Mouse (Mus musculus) brain, embryonic 18.5 days (tissue): ENCODE results near the gene Gngt2.
A peak's percentile ranks its signal among the peaks of the same experiment; 100 is the strongest.
"Not testable (repeated sequence)": the region's sequence is repeated elsewhere in the genome, so short reads cannot be mapped to it uniquely, and the experiment has no call there.

Experiments
- DNase-seq: peaks from one replicate; pipeline ENCODE4 v3.0.0-alpha.2; 2012; ENCODE audit warnings: low read depth, low spot score

Gngt2 gene

DNA sequence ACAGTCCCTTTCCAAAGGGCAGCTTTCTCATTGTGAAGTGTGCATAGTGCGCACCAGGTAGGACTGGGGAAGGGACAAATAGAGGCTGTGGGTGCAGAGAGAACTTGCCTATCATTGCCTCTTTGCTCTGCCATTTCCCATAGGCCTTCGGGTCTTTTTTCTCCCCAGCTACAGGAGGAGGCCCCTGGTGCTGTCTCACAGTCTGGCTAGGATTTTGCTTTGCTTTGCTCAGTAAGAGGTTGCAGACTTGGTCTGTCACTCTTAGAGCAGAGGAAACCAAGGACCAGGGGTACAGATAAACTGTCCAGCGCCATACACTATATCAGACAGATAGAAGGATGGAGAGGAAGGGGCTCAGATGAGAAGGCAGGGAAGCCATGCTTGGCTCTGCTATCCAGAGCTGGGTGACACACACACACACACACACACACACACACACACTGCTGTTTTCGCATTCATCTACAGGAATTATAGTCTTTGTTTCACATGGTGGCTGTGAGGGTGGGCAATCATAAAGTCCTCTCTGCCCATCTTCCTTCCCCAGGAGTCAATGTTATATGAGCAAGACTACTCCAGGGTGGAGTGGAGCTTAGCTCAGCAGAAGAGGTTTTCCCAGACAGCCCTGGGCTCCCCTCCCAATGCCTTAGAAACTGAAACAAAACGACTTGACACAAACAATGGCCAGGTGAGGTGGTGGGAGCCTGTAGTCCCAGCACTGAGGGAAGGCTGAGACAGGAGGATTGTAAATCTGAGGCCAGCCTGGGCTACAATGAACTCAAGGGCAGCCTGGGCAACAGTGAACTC lies 3.9 kb downstream of the Gngt2 start:
- DNase-seq: no peak

DNA sequence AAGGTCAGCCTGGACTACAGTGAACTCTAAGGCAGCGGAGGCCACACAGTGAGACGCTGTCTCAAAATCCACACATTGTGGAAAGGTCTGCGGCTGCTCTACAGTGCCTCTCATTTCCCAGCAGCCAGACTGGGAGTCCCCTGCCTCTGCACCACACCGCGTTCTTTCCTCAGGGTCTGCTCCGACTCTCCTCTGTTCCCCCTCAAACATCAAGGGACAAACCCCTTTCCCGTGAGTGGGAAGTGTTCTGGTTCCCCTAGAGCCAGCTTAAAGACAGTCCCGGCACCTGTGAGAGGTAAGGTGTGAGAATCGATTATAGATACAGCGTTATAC lies 4.4 kb downstream of the Gngt2 start:
- no peak for DNase-seq

DNA sequence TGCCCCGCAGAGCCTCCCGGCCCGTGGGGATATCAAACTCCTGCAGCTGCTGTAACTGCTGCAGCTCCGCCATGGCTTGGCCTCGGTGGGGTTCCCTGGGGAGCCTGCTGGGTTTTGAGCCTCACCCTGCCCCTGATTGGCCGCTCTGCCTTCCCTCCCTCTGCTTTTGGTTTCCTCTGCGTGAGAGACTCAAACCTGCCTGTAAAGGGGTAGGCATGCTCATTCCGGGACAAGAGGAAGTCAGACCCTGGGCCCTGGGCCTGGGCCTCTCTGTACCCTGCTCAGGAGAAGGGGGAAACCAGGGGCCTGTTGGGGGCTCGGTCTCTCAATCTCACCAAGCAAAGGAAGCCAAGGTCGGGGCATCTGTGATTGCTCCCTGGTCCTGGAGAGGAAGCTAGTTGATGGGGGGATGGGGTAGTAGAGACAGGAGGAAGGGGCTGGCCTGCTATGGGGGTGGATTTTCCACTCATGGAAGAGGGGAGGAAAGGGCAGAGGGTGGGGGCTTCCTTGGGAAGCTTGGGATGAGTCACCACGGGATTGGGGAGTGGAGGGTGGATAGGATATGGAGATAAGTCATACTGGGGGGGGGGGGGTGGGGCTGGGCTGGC lies 5.2 kb downstream of the Gngt2 start, which contains the start of gene Abi3:
TSS of gene Abi3 (minus strand) at position 403 of the 608 bp plus-strand sequence.
- DNase-seq: no peak

DNA sequence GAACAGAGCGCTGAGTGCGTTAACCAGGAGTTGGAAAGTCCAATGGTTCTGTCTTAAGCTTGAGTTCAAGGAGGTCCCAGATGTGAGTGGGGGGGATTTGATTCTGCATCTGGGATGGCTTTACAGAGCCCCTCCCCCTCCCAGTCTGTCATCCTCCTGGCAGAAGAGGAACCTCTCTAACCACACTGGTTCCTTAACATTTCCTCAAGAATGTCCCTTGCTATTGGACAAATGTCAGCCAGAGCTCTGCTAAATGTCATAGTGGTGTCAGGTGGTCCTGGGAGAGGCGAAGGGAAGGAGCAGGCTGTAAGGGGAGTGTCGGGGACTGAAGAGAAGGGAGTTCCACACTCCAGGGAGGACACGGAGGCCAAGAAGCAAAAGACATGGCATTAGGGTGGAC lies 5.9 kb downstream of the Gngt2 start:
- DNase-seq: no peak

DNA sequence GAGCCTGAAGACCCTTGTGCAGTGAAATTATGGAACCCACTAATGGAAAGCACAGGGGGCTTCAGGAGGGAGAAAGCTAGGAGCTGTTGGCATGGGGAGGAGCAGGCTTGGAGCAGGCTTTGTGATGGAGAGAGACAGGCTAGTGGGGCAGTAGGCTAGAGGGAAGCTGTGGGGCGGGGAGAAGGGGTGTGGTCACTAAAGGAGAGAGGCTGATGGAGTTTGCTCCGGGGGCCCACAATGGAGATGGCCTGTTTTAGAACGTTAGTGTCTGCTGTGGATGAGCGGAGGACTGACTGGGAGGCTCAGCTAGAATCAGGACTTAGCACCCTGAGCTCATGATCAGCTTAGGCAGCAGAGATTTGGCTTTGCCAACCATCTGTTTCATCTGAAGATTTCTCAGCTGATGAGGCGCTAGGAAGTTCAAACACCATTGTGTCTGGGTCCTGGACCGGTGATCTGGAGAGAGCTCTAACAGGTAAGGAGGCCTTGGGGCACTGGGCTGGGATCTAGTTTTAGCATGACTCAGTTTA lies 6.5 kb downstream of the Gngt2 start:
- no peak for DNase-seq

DNA sequence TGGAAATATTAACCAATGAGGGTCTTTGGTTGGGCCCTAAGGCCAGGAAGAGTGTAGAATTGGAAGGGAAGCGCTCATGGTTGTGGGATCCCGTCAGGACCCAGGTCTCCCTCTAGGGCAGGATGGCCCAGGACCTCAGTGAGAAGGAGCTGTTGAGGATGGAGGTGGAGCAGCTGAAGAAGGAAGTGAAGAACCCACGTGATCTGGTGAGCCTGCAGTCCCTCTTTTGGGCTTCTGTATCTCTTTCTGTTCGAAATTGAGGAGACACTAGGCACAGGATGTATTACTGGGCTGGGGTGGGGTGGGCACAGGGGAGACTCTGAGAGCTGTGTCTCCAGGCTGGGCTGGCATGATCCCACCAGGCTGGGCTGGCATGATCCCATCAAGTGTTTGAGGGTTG lies 7.9 kb downstream of the Gngt2 start:
- DNase-seq: no peak

DNA sequence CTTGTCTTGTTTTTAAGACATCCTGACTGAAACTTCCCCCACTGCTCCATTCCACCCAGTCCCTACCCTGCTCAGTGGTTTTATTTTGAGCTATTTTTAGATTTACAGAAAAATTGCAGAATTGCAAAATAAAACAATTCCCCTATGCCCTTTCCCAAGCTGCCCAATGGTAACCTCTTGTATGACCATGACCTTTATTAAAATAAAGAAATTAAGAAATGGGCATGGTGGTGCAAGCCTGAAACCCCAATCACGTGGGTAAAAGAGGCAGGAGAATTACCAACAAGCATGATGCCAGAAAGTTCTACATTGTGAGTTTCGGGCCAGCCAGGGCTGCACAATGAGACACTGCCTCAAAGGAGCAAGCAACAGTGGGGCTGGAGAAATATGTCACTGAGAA lies 13.9 kb downstream of the Gngt2 start:
- no peak for DNase-seq

DNA sequence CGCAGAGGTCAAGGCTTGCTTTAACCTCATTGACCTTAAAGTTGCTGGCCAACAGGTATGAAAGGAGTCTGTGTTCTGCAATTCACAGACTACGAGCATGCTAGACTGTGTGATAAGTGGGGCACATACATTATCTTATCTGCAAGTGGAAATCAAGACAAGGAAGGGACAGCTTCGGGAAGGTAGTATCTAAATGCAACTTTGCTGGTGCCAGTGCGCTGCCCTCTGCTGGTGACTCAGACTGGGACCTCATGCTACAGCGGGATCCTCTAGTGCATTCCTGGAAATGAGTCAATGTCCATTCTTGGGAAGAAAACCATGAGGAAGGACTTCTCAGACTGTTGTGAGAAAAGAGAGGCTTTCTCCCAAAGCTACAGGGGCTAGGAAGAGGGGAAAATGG lies 16.7 kb downstream of the Gngt2 start:
- no peak for DNase-seq

DNA sequence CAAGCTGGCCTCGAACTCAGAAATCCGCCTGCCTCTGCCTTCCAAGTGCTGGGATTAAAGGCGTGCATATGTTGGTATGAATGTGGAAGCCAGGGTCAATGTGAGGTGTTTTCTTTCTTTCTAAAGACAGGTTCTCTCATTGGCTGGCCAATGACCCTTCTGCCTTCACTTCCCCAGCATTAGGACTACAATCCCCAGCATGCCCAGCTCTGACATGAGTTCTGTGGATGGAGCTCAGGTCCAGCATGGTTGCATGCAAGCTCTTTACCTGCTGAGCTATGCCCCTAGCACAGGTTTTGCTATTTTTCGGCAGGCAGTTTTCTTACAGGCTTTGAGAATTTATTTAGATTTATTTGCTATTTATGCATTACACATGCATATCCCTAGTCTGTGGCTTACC lies 20.3 kb downstream of the Gngt2 start:
- no peak for DNase-seq

DNA sequence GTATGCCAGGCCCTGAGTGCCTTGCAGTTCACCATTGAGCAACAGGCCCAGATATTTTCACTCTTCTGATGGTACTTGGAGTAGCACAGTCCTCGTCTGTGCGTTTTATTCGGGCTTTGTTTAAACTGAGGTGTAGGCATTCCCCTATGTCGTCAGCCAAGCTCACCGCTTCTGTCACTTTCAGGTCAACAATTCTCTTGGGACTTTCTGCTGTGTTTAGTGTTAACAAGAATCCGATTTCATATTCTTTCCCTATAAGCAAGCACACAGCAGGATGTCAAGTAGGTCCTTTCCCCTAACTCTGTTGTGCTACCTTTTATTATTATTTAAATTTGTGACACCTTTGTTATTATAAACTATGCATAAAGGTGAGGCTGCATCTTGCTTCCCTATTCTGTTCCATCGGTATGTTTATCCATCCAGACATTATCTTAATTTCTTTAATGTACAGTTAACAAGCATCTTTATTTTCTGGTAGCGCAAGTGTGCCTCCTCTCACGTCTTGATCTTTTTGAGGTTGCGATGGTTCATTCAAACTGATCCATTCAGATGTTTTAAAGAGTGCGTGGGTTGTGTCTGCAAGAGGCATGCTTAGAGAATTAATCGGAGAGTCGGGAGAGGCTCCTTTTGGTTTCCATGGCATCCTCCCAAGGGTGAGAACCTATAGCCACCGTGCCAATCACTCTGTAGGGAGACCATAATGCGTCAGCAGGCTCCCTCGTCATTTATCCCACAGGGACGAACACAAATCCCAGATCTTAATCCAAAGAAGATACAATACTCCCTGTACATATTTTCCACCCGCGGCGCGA lies 20.9 kb downstream of the Gngt2 start:
- DNase-seq: no peak

DNA sequence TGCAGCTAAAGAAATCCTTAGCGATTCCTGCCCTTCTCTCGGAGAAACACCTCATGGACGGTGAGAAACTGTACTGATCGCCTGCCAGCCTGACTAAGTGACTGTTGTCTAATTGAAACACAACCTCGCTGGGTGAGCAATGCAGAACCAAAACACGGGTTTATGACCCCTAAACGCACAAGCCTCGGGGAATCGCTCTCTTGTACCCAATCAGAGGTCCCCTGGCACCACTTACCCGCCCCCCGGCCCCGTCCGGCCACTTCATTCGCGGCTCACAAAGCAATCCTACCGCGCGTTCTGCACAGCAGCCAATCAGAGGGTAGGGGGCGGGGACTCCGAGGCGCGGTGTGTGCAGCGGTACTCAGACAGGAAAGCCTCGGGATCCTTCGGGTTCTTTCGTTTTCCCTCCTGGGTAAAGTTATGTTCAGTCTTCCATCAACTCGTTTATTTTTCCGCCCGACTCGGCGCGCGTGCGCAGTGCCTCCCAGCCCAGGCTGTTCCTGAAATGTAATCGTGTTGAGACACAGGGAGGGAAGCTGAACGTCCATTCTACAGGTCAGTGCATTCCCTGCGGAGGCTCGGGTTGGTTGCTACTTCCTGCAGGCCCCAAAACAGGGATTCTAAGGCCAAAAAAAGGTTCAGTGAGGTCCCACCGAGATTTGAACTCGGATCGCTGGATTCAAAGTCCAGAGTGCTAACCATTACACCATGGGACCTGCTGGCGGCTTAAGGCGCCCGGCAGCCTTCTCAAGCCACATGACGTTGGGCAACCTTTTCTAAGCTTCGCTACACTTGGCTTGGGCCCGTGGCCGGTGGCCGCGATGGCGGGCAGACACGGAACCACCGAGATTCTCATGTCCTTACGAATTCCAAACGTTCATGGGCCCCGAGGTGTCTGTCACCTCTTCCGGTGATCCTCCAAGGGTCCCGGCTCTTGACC lies 21.8 kb downstream of the Gngt2 start:
- peak; percentile 97 for DNase-seq

DNA sequence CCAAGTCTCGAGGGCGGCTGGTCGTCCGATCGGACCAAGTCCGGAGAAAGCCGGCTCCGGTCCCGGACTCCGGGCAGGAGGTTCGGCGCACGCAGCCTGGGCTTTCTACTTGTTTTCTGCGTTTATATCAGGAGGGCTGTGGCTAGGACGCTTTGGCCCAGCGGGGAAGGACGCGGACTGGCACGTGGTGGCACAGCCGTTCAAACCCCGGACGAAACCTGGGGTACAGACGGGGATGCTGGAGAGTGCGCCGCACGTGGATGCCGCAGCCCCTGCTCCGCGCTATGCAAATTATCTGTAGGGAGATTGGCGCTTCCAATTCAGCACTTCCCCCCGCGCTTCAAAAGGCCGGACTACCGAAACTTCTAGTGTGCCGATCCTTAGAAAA lies 22.4 kb downstream of the Gngt2 start:
- DNase-seq: no peak

DNA sequence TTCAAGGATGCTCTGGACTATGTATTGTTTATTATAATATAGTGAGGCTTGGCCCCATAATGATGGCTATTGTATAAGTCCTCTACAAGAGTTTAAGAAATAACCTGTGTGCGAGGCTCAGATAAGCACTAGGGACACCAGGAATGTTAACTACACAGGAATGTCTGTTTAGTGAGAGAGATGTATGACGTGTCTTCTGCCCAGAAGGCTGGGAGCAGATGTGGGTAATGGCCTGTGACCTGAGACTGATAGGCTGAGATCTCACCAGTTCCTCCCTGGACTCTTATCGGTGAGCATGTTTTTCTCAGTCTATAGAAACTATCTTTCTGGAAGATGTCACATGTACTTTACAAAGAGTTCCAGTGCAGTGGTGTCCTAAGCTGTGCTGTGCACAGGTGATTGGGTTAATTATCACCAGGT lies 23.1 kb downstream of the Gngt2 start:
- DNase-seq: no peak

DNA sequence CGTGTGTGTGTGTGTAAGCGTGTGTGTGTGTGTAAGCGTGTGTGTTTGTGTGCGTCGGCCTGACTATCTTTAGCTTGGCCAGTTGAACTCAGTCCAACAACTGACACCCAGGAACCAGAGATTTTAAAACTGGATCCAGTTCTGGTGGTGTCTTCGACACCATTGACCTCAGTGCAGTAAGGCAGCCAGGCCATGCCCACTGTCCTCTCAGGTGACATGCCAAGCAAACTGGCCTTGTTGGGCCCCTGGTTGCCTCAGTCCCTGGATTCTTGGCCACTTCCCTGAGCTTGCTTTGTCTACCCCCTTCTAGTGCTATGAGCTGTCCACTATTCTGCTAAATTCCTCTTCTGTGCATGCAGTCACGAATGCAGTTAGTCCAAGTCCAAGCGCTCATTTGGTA lies 24.4 kb downstream of the Gngt2 start:
- DNase-seq: no peak

DNA sequence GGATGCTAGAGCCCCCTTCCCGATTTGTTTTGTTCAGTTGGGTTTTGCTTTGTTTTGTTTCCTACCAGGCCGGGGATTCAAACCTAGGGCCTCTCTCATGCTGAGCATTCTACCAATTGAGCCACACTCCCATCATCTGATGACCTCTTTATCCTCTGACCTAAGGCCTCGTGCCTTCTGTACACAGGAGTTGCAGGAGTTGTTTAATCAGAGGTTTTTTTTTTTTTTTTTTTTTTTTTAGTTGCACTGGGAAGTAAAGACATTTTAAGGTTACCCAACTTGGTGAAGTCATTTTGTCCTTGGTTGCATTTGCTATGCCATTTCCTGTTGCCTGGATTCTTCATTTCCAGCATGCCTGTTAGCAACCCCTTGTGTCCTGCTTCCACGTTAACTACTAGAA lies 32.4 kb downstream of the Gngt2 start:
- no peak for DNase-seq

DNA sequence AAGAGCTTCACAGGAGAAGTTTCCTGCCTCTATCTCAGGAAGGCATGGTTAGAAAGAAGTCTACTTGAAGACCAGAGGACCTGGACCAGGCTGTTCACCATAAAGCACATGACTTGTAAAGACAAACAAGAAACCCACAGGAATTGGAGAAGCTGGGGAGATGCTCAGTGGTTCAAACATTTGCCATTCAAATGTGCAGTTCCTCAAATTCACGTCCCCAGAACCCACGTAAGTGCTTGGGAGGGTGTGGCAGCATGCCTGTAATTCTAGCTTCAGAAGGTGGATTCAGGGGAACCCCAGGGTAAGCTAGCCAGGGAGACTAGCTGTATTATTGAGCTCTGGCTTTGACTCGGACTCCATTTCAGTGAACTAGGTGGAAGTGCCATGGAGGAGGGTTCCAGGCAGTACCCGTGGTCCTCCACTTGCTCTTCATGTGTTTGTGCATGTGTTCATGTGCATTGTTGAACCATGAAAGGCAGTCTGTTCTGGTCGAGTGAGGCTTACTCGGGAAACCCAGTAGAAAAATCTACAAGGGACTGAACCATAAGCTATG lies 33.0 kb downstream of the Gngt2 start:
- no peak for DNase-seq

DNA sequence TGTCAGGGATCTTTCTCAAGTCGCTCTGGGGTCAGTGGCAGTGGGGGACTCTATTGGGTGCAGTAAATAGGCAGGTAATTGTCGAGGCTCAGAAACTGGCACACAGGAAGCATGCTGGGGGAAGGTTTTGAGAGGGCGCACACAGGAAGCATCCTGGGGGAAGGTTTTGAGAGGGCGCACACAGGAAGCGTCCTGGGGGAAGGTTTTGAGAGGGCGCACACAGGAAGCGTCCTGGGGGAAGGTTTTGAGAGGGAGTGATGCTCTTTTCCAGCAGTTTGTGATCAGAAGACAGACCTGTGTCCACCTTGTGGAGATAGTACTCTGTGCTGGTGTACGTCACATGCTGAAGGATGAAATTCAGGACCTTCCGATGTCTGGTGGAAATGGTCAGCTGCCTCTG lies 38.8 kb downstream of the Gngt2 start:
- no peak for DNase-seq

DNA sequence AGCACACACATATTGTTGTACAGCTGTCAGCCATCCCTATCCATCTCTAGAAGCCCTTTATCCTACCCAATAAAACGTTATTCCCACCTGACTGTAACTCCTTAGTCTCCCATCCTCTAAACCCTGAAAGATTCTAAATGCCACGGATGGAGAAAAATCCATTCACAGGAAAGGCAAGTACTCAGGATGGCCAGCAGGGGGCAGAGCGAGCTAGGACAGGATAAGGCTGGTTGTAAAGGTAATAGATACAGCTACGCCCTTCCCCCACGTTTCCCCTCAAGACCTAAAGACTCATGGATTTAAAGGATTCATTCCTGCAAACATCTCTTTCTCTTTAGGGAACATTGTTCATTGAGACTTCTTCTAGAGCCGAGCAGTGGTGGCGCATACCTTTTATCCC lies 39.3 kb downstream of the Gngt2 start:
- no peak for DNase-seq

DNA sequence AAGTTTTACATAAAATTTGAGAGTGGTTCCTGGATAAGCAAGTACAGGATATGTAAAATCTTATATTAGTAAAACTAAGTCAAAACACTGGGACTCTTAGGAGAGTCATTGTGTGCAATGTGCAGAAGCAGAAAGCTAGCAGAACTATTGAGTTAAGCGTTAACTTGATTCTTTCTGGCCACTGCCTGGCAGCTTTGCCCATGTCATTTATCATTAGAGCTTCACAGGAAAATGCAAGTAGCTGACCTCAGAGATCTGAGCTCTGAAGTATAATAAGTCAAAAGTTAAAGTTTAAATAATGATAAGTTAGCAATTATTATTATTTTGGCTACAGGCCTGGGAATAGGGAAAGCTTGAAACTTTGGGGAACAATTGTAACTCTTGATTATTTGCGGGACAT lies 42.8 kb downstream of the Gngt2 start:
- DNase-seq: not testable (repeated sequence)

DNA sequence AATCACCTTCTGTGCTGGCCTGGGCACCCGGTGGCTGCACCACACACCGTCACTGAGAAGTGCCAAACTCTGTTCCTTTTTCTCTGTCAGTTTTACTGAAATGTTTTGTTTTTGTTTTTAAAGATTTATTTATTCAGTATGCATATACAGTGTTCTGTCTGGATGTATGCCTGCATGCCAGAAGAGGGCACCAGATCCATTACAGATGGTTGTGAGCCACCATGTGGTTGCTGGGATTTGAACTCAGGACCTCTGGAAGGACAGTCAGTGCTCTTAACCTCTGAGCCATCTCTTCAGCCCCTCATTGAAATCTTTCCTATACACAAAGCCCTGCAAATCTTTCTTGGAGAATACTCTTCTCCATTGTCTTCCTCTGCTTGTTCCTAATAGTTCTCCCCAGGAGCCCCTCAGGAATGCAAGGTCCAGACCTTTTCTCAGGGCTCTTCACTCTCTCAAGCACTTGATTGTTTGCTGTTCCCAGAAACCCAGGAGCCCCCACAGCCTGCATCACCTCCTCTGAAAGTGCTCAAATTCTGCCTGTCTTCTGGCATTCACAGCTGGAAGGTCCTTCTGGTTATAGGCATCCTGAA lies 53.5 kb downstream of the Gngt2 start:
- DNase-seq: no peak
